Mouse (Mus musculus): ENCODE measurements at regions not wholly inside any gene's neighbourhood (a gene's known extent, or its start where the extent isn't known, plus 50 kb on each side); places are given as distances from the start of the nearest gene placed in this dataset.

- no peak for TF ChIP-seq CTCF (IDR thresholded peaks at IDR 0.05; ENCODE audit: extremely low read depth, insufficient read length, insufficient replicate concordance, low read depth, low read length)
- TF ChIP-seq POLR2A (IDR thresholded peaks at IDR 0.05; ENCODE audit: low read depth, low read length) = no peak
Observed at GRCm38 (mm10) chr3:128413481-128413880, 517.4 kb upstream of the Fam241a start.

Measured in small intestine, adult 2 months (tissue).